Mouse (Mus musculus): Measurements from ENCODE around the gene Gcnt4.
A peak's percentile ranks its signal among the peaks of the same experiment; 100 is the strongest.
"Not testable (repeated sequence)": the region's sequence is repeated elsewhere in the genome, so short reads cannot be mapped to it uniquely, and the experiment has no call there.

The Gcnt4 gene

DNA sequence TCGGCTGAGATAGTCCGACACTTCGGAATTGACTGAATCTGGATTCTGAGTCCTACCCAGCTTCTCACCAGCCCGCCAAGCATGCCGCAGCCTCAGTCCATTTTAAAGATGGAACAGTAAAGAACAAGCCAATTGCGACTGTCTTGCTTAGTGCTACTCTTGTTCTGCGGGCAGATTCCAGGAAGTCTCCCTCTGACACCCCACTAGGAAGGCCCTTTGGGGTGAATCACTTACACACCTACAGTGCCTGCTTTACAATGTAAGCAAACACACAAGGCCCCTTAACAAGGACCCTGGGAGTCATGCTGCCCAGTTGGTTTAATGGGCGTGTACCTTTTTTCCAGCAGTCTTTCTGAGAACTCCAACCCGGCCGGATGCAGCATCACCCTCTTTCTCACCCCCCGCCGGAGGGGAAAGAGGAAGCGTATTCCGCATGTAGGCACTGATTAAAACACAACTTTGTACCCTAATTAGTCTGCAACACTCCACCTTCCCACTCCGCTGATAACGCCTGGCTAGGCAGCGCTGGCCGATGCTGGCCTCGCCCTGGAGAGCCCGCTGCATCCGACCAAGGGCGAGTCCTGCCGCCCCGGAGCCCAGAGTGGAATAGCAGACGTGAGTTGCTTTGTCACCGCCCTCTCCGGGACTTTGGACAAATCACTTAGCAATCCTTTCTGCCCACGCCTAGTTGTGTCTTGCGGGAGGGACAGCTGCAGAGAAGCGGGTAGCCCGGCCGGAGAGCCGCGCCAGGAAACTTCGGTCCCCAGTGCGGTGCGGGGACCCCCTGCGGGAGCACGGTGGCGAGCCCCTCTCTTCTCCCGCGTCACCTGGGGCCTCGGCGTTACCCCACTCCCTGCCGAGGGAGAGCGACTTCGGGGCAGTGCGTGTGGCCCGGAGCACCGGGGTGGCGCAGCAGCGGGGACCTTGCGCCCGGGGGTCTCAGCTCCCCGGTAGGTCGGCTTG is at the start of gene Gcnt4:
Gene Gcnt4, plus strand, starts transcription at position 691 of the 963 bp plus-strand sequence.
- no peak for DNase-seq

DNA sequence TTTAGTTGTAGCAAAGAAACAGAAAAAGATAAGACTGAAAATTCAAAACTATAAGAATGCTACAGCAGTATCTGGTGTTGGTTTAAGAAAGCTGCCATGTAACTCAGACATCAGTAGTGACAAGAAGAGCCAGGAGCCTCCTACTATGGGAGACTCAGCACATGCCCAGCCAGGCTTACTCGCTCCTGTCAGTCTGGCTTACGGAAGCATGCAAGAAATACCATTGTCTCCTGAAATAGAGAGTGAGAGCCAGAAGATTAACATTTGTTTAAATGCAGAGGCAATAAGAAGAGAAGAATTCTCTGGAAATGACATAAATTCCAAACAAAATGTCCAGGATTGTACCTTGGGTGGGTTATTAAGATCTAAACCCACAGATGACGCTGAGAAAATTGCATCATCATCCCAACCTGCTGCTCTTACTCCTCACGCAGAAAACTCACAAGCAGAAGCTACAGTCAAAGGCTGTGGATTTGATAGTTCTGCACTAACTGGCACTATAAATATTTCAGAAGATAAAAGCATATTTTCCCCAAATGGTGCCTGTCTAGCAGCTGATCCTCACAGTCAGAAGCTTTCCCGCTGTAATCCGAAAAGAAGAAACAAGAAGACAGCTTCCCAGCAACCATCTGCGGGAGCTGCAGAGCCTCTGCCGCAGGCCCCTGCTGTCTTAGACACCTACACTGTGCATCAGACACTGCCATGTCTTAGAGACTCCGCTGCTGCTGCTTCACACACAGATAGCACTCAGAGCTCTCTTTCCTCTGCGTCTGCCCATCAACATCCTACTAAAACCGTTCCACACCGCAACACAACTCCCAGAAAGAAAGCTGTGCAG is 46.0 kb upstream of the Gcnt4 start:
- no peak for DNase-seq

- DNase-seq: no peak
Measured at GRCm38 (mm10) chr13:96884534-96884933, 40.0 kb upstream of the Gcnt4 start.

GRCm38 (mm10) chr13:96889985-96890384 is 34.5 kb upstream of the Gcnt4 start:
- DNase-seq: no peak

DNA sequence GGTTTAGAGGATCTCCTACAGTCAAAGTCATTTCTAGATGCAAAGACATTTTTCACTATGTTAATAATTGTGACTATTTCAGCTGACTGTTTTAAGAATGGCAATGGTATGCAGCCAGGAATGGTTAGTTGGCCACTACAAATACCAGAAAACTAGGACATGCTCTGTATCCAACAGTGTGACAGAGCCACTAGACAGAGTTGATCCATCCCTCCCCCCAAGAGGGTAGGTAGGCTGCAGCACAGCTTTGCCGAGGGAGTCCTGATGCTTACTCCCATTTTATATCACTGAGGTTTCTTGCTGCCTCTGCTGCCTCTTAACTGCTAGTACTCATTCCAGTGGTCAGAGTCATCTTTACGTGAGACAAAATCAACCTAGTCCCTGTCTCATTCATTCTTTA is 29.3 kb upstream of the Gcnt4 start:
- no peak for DNase-seq

GRCm38 (mm10) chr13:96906717-96907116 is 17.8 kb upstream of the Gcnt4 start:
- DNase-seq: no peak

DNA sequence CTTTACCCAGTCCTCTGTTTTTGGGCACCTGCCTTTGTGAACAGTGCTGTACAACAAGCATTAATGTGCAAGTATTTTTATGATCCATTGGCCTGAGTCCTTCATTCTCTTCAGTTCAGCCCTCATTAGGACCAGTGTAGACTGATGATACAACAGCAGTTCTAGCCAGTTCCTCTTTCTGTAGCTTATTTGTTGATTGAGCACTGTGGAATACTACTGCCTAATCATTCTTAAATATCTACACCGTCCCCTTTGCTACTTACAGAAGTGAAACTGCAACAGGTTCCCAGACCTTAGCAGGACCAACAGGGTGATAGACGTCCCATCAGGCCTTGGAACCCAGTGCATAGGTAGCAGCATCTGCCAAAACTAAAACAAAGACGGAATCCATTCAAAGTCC is 13.3 kb upstream of the Gcnt4 start:
- DNase-seq: no peak

- DNase-seq: not testable (repeated sequence)
Measured at GRCm38 (mm10) chr13:96923134-96923533, 1.4 kb upstream of the Gcnt4 start.

- no peak for DNase-seq
Measured at GRCm38 (mm10) chr13:96924985-96925745, 676 bp downstream of the Gcnt4 start.

- no peak for DNase-seq
Measured at GRCm38 (mm10) chr13:96925991-96926725, 1.7 kb downstream of the Gcnt4 start.

DNA sequence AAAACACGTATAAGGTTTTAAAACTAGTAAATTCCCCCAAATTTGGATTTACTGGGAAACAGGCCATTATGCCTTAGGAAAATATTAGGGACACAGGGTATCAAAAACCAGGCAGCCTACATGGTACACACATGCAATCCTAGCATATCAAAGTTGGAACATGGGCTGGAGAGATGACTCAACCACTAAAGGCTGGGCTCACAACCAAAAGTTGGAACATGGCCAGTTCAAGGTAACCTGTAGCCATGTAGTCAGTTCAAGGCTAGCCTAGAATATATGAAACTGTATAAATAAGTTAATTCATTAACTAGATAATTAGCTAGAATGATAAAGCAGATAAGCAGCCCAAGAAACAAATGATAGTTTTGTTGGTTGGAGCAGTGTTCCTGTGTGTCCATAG is 3.3 kb downstream of the Gcnt4 start:
- no peak for DNase-seq

GRCm38 (mm10) chr13:96928432-96929039 is 4.0 kb downstream of the Gcnt4 start:
- no peak for DNase-seq

DNA sequence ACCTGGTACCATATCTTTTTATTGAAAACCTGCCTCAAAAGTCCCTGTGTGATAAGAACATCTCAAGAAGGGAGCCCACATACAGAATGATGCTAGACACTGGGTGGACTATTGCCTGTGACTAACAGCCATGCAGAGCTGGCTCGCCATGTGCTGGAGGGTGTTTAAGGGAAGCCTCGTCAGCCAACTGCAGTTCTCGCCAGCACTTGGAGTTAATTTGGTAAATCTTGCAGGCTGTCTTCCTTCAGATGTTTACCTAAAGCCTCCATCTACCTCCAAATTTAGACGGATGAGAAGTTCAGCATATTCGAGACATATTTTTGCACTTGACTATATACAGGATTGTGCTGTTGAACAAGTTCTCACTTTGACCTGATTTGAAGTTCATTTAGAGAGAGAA is 8.3 kb downstream of the Gcnt4 start:
- no peak for DNase-seq

GRCm38 (mm10) chr13:96933367-96933766 is 8.9 kb downstream of the Gcnt4 start:
- DNase-seq: no peak

DNA sequence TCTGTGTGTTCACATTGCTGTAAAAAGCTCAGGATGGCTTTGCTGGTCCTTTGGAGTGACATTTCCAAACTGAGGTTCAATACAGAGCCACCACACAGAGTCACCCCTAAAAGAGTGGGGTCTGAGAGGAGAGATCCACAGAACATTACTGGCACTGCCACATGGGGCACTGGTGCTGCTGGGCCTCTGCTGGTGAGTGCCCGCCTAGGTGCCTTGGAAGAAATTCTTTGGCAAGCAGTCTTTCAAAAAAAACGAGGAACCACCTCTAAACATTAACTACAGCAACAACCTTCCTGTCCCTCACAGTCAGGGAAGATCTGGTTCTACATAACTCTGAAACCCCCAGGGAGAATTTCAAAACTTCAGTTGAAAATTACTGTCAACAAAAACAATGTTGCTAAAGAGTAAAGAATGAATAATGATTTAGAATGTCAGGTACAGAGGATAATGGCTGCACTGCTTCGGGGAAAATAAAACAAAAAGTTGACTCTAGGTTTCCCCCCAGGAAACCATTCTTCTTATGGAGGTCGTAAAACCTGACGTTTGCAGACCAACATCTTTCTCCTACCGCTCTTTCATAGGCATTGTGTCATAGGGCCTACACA is 11.8 kb downstream of the Gcnt4 start:
- DNase-seq: no peak

DNA sequence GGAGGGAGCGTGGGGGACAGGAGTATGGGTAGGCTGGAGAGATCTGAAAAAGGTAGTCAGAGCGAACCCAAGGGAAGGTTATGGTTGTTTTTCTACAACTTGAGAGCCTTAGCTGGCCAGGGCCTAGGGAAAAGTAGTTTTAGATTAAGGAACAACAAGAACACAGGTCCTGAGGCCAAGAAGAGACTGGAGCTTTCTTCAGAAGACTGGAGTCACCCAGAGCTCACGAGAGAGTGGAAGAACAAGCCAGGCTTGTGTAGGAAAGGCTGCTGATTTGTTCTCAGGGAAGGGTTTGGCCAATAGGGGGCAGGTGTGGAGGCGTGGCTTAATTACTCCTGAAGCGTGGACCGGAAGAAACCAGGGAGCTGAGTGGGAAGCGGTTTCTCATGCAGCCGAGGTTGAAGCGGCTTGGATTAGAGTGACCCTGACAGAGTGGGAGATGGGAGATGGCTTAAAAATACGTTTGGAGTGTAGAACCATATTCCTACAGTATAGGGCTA is 12.6 kb downstream of the Gcnt4 start:
- no peak for DNase-seq

GRCm38 (mm10) chr13:96939680-96940079 is 15.2 kb downstream of the Gcnt4 start:
- no peak for DNase-seq

GRCm38 (mm10) chr13:96941481-96941880 is 17.0 kb downstream of the Gcnt4 start:
- not testable (repeated sequence) for DNase-seq

GRCm38 (mm10) chr13:96943571-96943970 is 19.1 kb downstream of the Gcnt4 start:
- DNase-seq: peak; percentile 12

DNA sequence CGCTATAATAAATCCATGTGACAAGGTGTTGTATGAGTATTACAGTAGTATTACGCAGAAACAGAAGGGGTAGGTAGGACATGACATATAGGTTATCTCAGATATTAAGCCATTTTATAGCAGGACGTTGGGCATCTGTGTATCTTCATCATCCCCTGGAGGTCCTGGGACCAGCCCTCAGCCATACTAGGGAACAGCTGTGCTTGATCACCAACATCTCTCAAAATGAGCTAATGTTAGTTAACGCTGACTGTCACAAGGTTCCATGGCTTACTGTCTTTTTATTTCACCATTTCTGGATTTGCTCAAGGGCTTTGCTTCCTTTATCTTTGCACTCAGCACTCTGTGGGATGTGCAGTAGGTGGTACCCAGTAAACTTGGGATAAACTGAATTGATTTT is 21.3 kb downstream of the Gcnt4 start:
- no peak for DNase-seq

GRCm38 (mm10) chr13:96947722-96948121 is 23.2 kb downstream of the Gcnt4 start:
- DNase-seq: no peak
